Mouse (Mus musculus): ENCODE measurements at regions not wholly inside any gene's neighbourhood (a gene's known extent, or its start where the extent isn't known, plus 50 kb on each side); places are given as distances from the start of the nearest gene placed in this dataset.

GRCm38 (mm10) chr2:92854331-92854730, 60.6 kb upstream of the Syt13 start:
- DNase-seq (ENCODE audit: low spot score in 2 of 2) = no peak

GRCm38 (mm10) chr2:92856047-92856446, 58.9 kb upstream of the Syt13 start:
- no peak for DNase-seq (ENCODE audit: low spot score in 2 of 2)

GRCm38 (mm10) chr2:92860502-92861197, 54.2 kb upstream of the Syt13 start:
- no peak for DNase-seq (ENCODE audit: low spot score in 2 of 2)

Data from adrenal gland, postnatal 4 days (tissue).